Comparison of ENCODE assay signal across 8 mouse cellular contexts in the genomic region with DNA sequence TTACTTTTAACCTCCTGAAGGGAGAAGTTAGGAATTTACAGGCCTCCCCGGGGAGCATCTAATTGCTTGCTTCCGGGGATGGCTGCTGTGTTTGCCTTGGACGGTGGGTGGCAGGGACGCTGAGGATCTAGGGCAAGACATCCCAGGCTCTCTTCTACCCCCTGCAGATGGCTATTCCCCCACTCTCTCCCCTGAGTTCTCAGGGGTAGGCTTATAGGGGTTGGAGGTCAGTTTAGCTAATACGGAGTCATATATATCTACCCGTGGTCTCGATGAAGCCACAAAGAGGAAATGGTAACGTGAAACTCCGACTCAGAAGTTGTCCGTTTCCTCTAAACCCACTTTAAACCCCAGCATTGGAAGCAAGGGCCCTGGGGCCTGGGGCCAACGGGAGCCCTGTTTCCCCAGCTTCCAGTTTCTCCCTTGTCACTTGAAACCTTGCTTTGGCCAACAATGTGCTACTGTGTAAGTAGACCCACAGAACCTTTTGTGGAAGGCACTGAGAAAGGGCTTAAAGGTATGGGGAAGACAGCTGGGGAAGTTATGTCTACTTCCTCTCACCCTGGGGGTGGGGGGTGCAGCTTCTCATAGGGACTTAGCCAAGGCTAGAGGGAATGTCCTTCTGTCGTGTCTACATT.
DNase-seq lines count a peak whose midpoint lies in the region; ATAC-seq and TF ChIP-seq lines count a peak whose summit lies in the region.

No protein-coding gene starts in this region.

- ATAC-seq in kidney, embryonic 15.5 days (replicated peaks; ENCODE audit: low FRiP score) = peak; percentile 57; the same call in 1 of the 2 replicates
- ATAC-seq in hindbrain, embryonic 13.5 days (ENCODE audit: low FRiP score) = peak; percentile 11; the same call in 1 of the 2 replicates
- no peak for ATAC-seq in midbrain, postnatal 0 days (ENCODE audit: low FRiP score)
- no peak for ATAC-seq in inflammation-experienced regulatory T-cells, adult 6 months

- WGBS in kidney, embryonic 15.5 days = 6% methylated on average over 12 of the region's 12 CpGs
- 21% methylated on average over 12 of the region's 12 CpGs for WGBS in hindbrain, embryonic 13.5 days
- 30% methylated on average over 12 of the region's 12 CpGs for WGBS in midbrain, postnatal 0 days

- peaks cover 41% of the 10 kb centered on the region for H3K27me3 ChIP-seq in kidney, embryonic 15.5 days
- H3K27me3 ChIP-seq in hindbrain, embryonic 13.5 days = peaks cover 88% of the 10 kb centered on the region
- peaks cover 41% of the 10 kb centered on the region for H3K27me3 ChIP-seq in midbrain, postnatal 0 days (ENCODE audit: insufficient read depth, low read length)

- H3K9me3 ChIP-seq in kidney, embryonic 15.5 days (replicated peaks) = no peaks in the 10 kb centered on the region
- H3K9me3 ChIP-seq in hindbrain, embryonic 13.5 days = no peaks in the 10 kb centered on the region
- no peaks in the 10 kb centered on the region for H3K9me3 ChIP-seq in midbrain, postnatal 0 days (ENCODE audit: low read length)

- peak overlapping the region; percentile 44 for H3K4me2 ChIP-seq in kidney, embryonic 15.5 days
- H3K4me2 ChIP-seq in hindbrain, embryonic 13.5 days = no peak overlapping the region; the same call in 1 of the 2 replicates
- no peak overlapping the region for H3K4me2 ChIP-seq in midbrain, postnatal 0 days (ENCODE audit: low read depth, low read length, poor library complexity, severe bottlenecking)

- H3K9ac ChIP-seq in kidney, embryonic 15.5 days = no peak overlapping the region
- H3K9ac ChIP-seq in hindbrain, embryonic 13.5 days = no peak overlapping the region
- H3K9ac ChIP-seq in midbrain, postnatal 0 days (replicated peaks; ENCODE audit: low read length, poor library complexity, severe bottlenecking) = no peak overlapping the region

- no peak overlapping the region for H3K4me3 ChIP-seq in kidney, embryonic 15.5 days (replicated peaks)
- no peak overlapping the region for H3K4me3 ChIP-seq in hindbrain, embryonic 13.5 days
- no peak overlapping the region for H3K4me3 ChIP-seq in midbrain, postnatal 0 days (ENCODE audit: low read depth, low read length)

- H3K36me3 ChIP-seq in kidney, embryonic 15.5 days = no peaks in the 10 kb centered on the region
- no peaks in the 10 kb centered on the region for H3K36me3 ChIP-seq in hindbrain, embryonic 13.5 days
- H3K36me3 ChIP-seq in midbrain, postnatal 0 days (ENCODE audit: insufficient read depth, low read length) = no peaks in the 10 kb centered on the region

- H3K4me1 ChIP-seq in kidney, embryonic 15.5 days = peaks cover 30% of the 10 kb centered on the region
- peaks cover 20% of the 10 kb centered on the region for H3K4me1 ChIP-seq in hindbrain, embryonic 13.5 days (replicated peaks)
- H3K4me1 ChIP-seq in midbrain, postnatal 0 days (ENCODE audit: insufficient read depth, low read length) = peaks cover 3% of the 10 kb centered on the region; the same call in 1 of the 2 replicates

- DNase-seq in kidney, adult 11 months = no peak
- peak; percentile 58 for DNase-seq in embryo, embryonic 10.5 days (ENCODE audit: low spot score)
- no peak for DNase-seq in midbrain, postnatal 0 days (ENCODE audit: low spot score)
- DNase-seq in cerebellum, adult 11 months = no peak
- DNase-seq in cerebellum, adult 8-10 months = no peak

- peak overlapping the region; percentile 86 for H3K27ac ChIP-seq in kidney, embryonic 15.5 days
- H3K27ac ChIP-seq in hindbrain, embryonic 13.5 days = 0 out of 2 replicates have a peak overlapping the region, but pooled peaks have one; percentile 66
- no peak overlapping the region for H3K27ac ChIP-seq in midbrain, postnatal 0 days (ENCODE audit: low read depth, low read length)

- peak; percentile 26; the same call in 1 of the 2 replicates for TF ChIP-seq CTCF in midbrain, postnatal 0 days (IDR thresholded peaks at IDR 0.05)

Comparison
In these comparisons a context has a peak if more than half of its experiments do, and no peak if none do; other contexts are left out.
1. ATAC-seq: peak in kidney, embryonic 15.5 days (single experiment) and hindbrain, embryonic 13.5 days (single experiment); none in midbrain, postnatal 0 days (single experiment) and inflammation-experienced regulatory T-cells, adult 6 months (single experiment).